Mouse (Mus musculus): Measurements from ENCODE around the gene Dusp14. TPM values are rescaled to one million over a fixed set of nuclear protein-coding genes. Genes with fewer than 3 reads are reported as not detected.
A peak's percentile ranks its signal among the peaks of the same experiment; 100 is the strongest.

The Dusp14 gene
- polyA plus RNA-seq, 1 experiment from 2014 or later, result 14.8 TPM

- no peak overlapping the region for H3K9ac ChIP-seq (ENCODE audit: low read depth, low read length)
- WGBS, result 89% methylated on average over 6 of the region's 6 CpGs
Measured at GRCm38 (mm10) chr11:84016147-84016809, 52.8 kb downstream of the Dusp14 start.

DNA sequence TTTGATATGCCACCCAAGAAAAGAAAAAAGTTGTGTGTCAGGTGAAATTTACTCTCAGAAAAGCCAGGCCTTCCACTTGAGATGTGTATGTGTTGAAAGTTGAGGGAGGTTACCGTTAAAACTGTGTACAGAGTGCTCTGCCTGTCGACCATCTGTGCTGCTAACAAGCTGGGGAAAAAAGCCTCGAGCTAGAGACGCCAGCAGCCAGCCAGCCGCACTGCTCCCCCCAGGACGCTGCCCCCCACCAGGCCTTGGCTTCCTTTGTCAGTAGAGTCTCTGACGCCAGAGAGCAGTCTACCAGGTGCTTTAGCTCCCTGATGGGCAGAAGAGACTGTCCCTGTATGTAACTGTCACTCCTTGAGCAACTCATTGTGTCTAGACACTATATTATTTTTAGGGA lies 56.0 kb downstream of the Dusp14 start:
- ATAC-seq (ENCODE audit: low FRiP score), result no peak
- Histone ChIP-seq H3K4me1 (replicated peaks; ENCODE audit: control insufficient read depth, insufficient read depth, low read length) (peaks cover 5% of the 10 kb centered on the region; the same call in 1 of the 2 replicates), H3K27me3 (ENCODE audit: control insufficient read depth, insufficient read depth, low read length) (no peaks in the 10 kb centered on the region), H3K27ac (ENCODE audit: low read depth, low read length) (0 out of 2 replicates have a peak overlapping the region, but pooled peaks have one; percentile 12), H3K9me3 (ENCODE audit: control insufficient read depth, low read length) (no peaks in the 10 kb centered on the region), H3K4me2 (replicated peaks; ENCODE audit: low read depth, low read length) (no peak overlapping the region), H3K9ac (ENCODE audit: low read depth, low read length) (no peak overlapping the region), H3K36me3 (ENCODE audit: control insufficient read depth, insufficient read depth, low read length) (no peaks in the 10 kb centered on the region), H3K4me3 (ENCODE audit: low read depth, low read length) (no peak overlapping the region)
- 9% methylated on average over 7 of the region's 7 CpGs for WGBS
- peak; percentile 10 for DNase-seq (ENCODE audit: low spot score)

More at GRCm38 (mm10) chr11:84016147-84016809, 52.8 kb downstream of the Dusp14 start:
- no peaks in the 10 kb centered on the region for H3K9me3 ChIP-seq (ENCODE audit: control insufficient read depth, low read length)
- H3K4me1 ChIP-seq (replicated peaks; ENCODE audit: control insufficient read depth, insufficient read depth, low read length), result peaks cover 5% of the 10 kb centered on the region; the same call in 1 of the 2 replicates
- DNase-seq (ENCODE audit: low spot score) (no peak), ATAC-seq (ENCODE audit: low FRiP score) (no peak)
- H3K4me3 ChIP-seq (ENCODE audit: low read depth, low read length), result no peak overlapping the region
- no peaks in the 10 kb centered on the region for H3K27me3 ChIP-seq (ENCODE audit: control insufficient read depth, insufficient read depth, low read length)
- H3K27ac ChIP-seq (ENCODE audit: low read depth, low read length), result no peak overlapping the region
- no peaks in the 10 kb centered on the region for H3K36me3 ChIP-seq (ENCODE audit: control insufficient read depth, insufficient read depth, low read length)
- no peak overlapping the region for H3K4me2 ChIP-seq (replicated peaks; ENCODE audit: low read depth, low read length)

DNA sequence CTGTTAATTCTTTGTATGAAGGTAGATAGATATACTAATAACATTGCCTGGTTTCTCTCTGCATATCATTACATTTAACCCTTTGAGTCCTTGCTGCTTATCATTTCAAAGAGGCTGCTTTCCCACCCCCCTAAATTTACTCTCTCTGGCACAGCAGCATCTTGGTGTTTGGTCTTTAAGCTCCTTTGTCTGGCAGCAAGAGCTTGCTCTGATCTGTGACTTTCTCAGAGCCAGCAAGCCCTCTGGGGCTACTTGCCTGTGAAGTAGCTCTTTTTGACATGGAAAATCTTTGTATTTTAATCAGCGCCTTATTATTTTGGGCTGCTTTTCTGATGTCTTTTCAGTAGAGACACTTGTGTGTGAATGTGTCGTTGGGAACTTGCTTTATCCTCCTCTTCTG lies 57.5 kb downstream of the Dusp14 start:
- Histone ChIP-seq H3K9ac (ENCODE audit: low read depth, low read length) (no peak overlapping the region), H3K27me3 (ENCODE audit: control insufficient read depth, insufficient read depth, low read length) (no peaks in the 10 kb centered on the region), H3K27ac (ENCODE audit: low read depth, low read length) (0 out of 2 replicates have a peak overlapping the region, but pooled peaks have one; percentile 19), H3K9me3 (ENCODE audit: control insufficient read depth, low read length) (no peaks in the 10 kb centered on the region), H3K4me3 (ENCODE audit: low read depth, low read length) (no peak overlapping the region), H3K4me1 (replicated peaks; ENCODE audit: control insufficient read depth, insufficient read depth, low read length) (peaks cover 5% of the 10 kb centered on the region; the same call in 1 of the 2 replicates), H3K36me3 (ENCODE audit: control insufficient read depth, insufficient read depth, low read length) (no peaks in the 10 kb centered on the region), H3K4me2 (replicated peaks; ENCODE audit: low read depth, low read length) (no peak overlapping the region)
- ATAC-seq (ENCODE audit: low FRiP score), result no peak
- no peak for DNase-seq (ENCODE audit: low spot score)
- WGBS, result 43% methylated on average over 2 of the region's 2 CpGs

GRCm38 (mm10) chr11:84011050-84011449 lies 58.0 kb downstream of the Dusp14 start:
- 22% methylated on average over 12 of the region's 12 CpGs for WGBS
- Histone ChIP-seq H3K36me3 (ENCODE audit: control insufficient read depth, insufficient read depth, low read length) (no peaks in the 10 kb centered on the region), H3K4me1 (replicated peaks; ENCODE audit: control insufficient read depth, insufficient read depth, low read length) (peaks cover 5% of the 10 kb centered on the region; the same call in 1 of the 2 replicates), H3K4me3 (ENCODE audit: low read depth, low read length) (no peak overlapping the region), H3K27ac (ENCODE audit: low read depth, low read length) (0 out of 2 replicates have a peak overlapping the region, but pooled peaks have one; percentile 19), H3K9ac (ENCODE audit: low read depth, low read length) (no peak overlapping the region), H3K27me3 (ENCODE audit: control insufficient read depth, insufficient read depth, low read length) (no peaks in the 10 kb centered on the region), H3K9me3 (ENCODE audit: control insufficient read depth, low read length) (no peaks in the 10 kb centered on the region), H3K4me2 (replicated peaks; ENCODE audit: low read depth, low read length) (0 out of 2 replicates have a peak overlapping the region, but pooled peaks have one; percentile 2)
- DNase-seq (ENCODE audit: low spot score) (peak; percentile 27), ATAC-seq (ENCODE audit: low FRiP score) (no peak)

DNA sequence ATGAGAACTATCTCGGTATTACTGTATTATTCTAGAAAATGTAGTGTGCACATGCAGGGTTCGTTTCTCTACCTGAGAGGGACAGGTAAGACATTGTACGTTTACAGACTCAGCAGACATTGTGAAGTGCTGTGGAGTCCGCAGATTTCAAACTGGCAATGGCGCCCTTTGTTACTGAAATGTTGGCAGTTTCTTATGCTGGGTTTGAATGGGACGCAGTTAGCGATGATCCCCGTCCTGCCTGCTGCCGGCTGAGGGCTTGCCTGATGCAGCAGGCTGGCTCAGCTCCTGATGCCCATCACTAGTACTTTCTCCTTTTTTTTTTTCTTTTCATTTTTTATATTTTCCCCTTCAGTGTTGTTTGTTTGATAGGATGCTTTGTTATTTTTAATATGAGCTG lies 58.6 kb downstream of the Dusp14 start:
- Histone ChIP-seq H3K4me1 (replicated peaks; ENCODE audit: control insufficient read depth, insufficient read depth, low read length) (peaks cover 5% of the 10 kb centered on the region; the same call in 1 of the 2 replicates), H3K27me3 (ENCODE audit: control insufficient read depth, insufficient read depth, low read length) (no peaks in the 10 kb centered on the region), H3K9ac (ENCODE audit: low read depth, low read length) (no peak overlapping the region), H3K36me3 (ENCODE audit: control insufficient read depth, insufficient read depth, low read length) (no peaks in the 10 kb centered on the region), H3K4me3 (ENCODE audit: low read depth, low read length) (no peak overlapping the region), H3K4me2 (replicated peaks; ENCODE audit: low read depth, low read length) (no peak overlapping the region), H3K27ac (ENCODE audit: low read depth, low read length) (no peak overlapping the region), H3K9me3 (ENCODE audit: control insufficient read depth, low read length) (no peaks in the 10 kb centered on the region)
- DNase-seq (ENCODE audit: low spot score), result no peak
- ATAC-seq (ENCODE audit: low FRiP score), result no peak
- WGBS, result 74% methylated on average over 9 of the region's 9 CpGs

DNA sequence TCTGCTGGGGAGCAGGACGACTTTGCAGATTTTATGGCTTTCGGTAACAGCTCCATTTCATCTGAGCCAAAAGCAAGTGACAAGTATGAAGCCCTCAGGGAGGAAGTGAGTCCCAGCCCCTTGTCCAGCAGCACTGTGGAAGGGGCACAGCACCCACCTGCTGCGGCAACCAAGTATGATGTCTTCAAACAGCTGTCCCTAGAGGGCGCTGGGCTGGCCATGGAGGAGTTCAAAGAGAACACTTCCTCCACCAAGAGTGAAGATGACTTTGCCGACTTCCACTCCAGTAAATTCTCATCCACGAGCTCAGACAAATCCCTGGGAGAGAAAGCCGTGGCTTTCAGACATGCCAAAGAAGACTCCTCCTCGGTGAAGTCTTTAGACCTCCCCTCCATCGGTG lies 60.1 kb downstream of the Dusp14 start:
- 88% methylated on average over 9 of the region's 9 CpGs for WGBS
- no peak overlapping the region for H3K4me3 ChIP-seq (ENCODE audit: low read depth, low read length)
- H3K4me1 ChIP-seq (replicated peaks; ENCODE audit: control insufficient read depth, insufficient read depth, low read length), result peaks cover 5% of the 10 kb centered on the region; the same call in 1 of the 2 replicates
- 0 out of 2 replicates have a peak, but pooled peaks cover 1% of the 10 kb centered on the region for H3K36me3 ChIP-seq (ENCODE audit: control insufficient read depth, insufficient read depth, low read length)
- no peak overlapping the region for H3K27ac ChIP-seq (ENCODE audit: low read depth, low read length)
- no peak overlapping the region for H3K9ac ChIP-seq (ENCODE audit: low read depth, low read length)
- ATAC-seq (ENCODE audit: low FRiP score) (no peak), DNase-seq (ENCODE audit: low spot score) (no peak)
- H3K4me2 ChIP-seq (replicated peaks; ENCODE audit: low read depth, low read length), result no peak overlapping the region
- H3K9me3 ChIP-seq (ENCODE audit: control insufficient read depth, low read length), result no peaks in the 10 kb centered on the region
- H3K27me3 ChIP-seq (ENCODE audit: control insufficient read depth, insufficient read depth, low read length), result no peaks in the 10 kb centered on the region

DNA sequence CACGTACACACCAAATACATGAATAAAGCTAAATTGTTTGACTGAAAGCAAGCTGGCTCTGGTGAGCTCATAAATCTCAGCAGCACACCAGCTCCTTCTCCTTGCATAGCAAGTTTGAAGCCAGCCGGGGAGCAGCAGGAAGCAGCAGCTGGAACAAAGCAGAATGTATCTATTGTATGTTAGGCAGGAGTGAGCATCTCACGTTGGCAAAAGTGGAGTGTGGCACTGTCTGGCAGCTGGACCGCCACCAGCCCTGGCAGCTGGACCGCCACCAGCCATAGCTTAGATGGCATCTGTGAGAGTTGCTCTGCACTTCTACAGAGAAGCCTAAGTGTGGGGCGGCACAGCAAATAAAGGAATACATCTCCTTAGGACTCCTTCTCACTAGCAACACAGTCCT lies 65.1 kb downstream of the Dusp14 start:
- no peak overlapping the region for H3K4me2 ChIP-seq (replicated peaks; ENCODE audit: low read depth, low read length)
- H3K9ac ChIP-seq (ENCODE audit: low read depth, low read length), result no peak overlapping the region
- no peaks in the 10 kb centered on the region for H3K27me3 ChIP-seq (ENCODE audit: control insufficient read depth, insufficient read depth, low read length)
- DNase-seq (ENCODE audit: low spot score) (no peak), ATAC-seq (ENCODE audit: low FRiP score) (no peak)
- 91% methylated on average over 6 of the region's 6 CpGs for WGBS
- no peak overlapping the region for H3K4me3 ChIP-seq (ENCODE audit: low read depth, low read length)
- no peak overlapping the region for H3K27ac ChIP-seq (ENCODE audit: low read depth, low read length)
- no peaks in the 10 kb centered on the region for H3K4me1 ChIP-seq (replicated peaks; ENCODE audit: control insufficient read depth, insufficient read depth, low read length)
- H3K36me3 ChIP-seq (ENCODE audit: control insufficient read depth, insufficient read depth, low read length), result 0 out of 2 replicates have a peak, but pooled peaks cover 3% of the 10 kb centered on the region
- no peaks in the 10 kb centered on the region for H3K9me3 ChIP-seq (ENCODE audit: control insufficient read depth, low read length)

DNA sequence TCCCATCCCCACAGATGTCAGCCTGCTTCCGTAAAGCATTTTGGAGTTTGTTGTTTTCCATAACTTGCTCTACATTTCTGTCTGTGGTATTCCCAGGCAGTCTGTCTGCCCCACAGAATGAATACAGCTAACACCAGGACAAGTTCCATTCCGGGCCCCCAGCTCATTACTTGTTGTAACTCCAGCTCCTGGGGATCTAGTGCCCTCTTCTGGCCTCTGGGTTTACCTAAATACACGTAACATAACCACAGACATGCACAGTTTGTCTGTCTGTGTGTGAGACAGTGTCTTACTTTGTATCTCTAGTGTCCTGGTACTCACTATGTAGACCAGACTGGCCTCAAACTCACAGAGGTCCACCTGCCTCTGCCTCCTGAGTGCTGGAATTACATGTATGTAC lies 67.8 kb downstream of the Dusp14 start:
- DNase-seq (ENCODE audit: low spot score), result no peak
- H3K9ac ChIP-seq (ENCODE audit: low read depth, low read length), result no peak overlapping the region
- H3K9me3 ChIP-seq (ENCODE audit: control insufficient read depth, low read length), result no peaks in the 10 kb centered on the region
- H3K36me3 ChIP-seq (ENCODE audit: control insufficient read depth, insufficient read depth, low read length), result peaks cover 3% of the 10 kb centered on the region; the same call in 1 of the 2 replicates
- no peak overlapping the region for H3K4me3 ChIP-seq (ENCODE audit: low read depth, low read length)
- no peaks in the 10 kb centered on the region for H3K27me3 ChIP-seq (ENCODE audit: control insufficient read depth, insufficient read depth, low read length)
- no peak for ATAC-seq (ENCODE audit: low FRiP score)
- H3K4me1 ChIP-seq (replicated peaks; ENCODE audit: control insufficient read depth, insufficient read depth, low read length), result no peaks in the 10 kb centered on the region
- no peak overlapping the region for H3K27ac ChIP-seq (ENCODE audit: low read depth, low read length)
- 84% methylated on average over 3 of the region's 3 CpGs for WGBS
- H3K4me2 ChIP-seq (replicated peaks; ENCODE audit: low read depth, low read length), result no peak overlapping the region

DNA sequence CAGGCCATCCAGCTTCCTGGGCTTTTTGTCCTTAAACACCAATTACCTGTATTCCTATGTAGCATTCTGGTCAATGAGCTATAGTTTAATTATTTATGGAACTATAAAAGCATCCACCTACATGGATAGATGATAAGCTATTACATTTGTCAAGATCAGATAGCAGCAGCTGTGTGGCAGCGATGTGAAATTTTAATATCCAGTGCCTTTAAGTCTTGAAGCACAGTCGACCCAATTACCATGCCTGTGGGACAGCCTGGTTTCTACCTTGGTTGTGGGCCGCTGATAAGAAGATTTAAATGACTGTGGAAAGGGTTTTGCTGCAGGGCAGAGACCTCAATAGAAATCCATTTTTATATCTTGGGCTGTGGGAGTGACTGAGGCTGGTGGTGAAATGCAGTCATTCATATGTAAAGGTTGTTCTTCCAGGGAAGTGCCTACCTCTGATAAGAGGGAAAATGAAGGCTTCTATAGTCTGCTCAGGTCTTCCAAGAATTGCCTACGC lies 69.6 kb downstream of the Dusp14 start:
- 94% methylated on average over 4 of the region's 4 CpGs for WGBS
- H3K4me1 ChIP-seq (replicated peaks; ENCODE audit: control insufficient read depth, insufficient read depth, low read length), result no peaks in the 10 kb centered on the region
- no peak overlapping the region for H3K9ac ChIP-seq (ENCODE audit: low read depth, low read length)
- ATAC-seq (ENCODE audit: low FRiP score) (no peak), DNase-seq (ENCODE audit: low spot score) (no peak)
- H3K4me2 ChIP-seq (replicated peaks; ENCODE audit: low read depth, low read length), result no peak overlapping the region
- no peak overlapping the region for H3K4me3 ChIP-seq (ENCODE audit: low read depth, low read length)
- no peaks in the 10 kb centered on the region for H3K27me3 ChIP-seq (ENCODE audit: control insufficient read depth, insufficient read depth, low read length)
- H3K36me3 ChIP-seq (ENCODE audit: control insufficient read depth, insufficient read depth, low read length), result peaks cover 5% of the 10 kb centered on the region; the same call in 1 of the 2 replicates
- H3K27ac ChIP-seq (ENCODE audit: low read depth, low read length), result 0 out of 2 replicates have a peak overlapping the region, but pooled peaks have one; percentile 12
- H3K9me3 ChIP-seq (ENCODE audit: control insufficient read depth, low read length), result no peaks in the 10 kb centered on the region
